Mouse (Mus musculus): Measurements from ENCODE around the gene Nans. TPM values are rescaled to one million over a fixed set of nuclear protein-coding genes. Genes with fewer than 3 reads are reported as not detected.
A peak's percentile ranks its signal among the peaks of the same experiment; 100 is the strongest.

Nans gene
- polyA plus RNA-seq (2015; fragmentation: Nextera tagmentation; extraction: Ambion mirVana), result 94.4 and 94.7 TPM in 2 replicates

GRCm38 (mm10) chr4:46489028-46489925 lies at the start of gene Nans:
Gene Nans, plus strand, starts transcription at chr4:46489248.
- WGBS, result under 1% methylated on average over 56 of the region's 58 CpGs
- Histone ChIP-seq H3K36me3 (peaks cover 22% of the 10 kb centered on the region), H3K27ac (peak within 1 kb of the TSS; percentile 85), H3K27me3 (no peaks in the 10 kb centered on the region), H3K4me1 (peaks cover 14% of the 10 kb centered on the region), H3K9me3 (no peaks in the 10 kb centered on the region), H3K9ac (peak within 1 kb of the TSS; percentile 76), H3K4me2 (peak within 1 kb of the TSS; percentile 61), H3K4me3 (peak within 1 kb of the TSS; percentile 86)
- peak; percentile 96 for ATAC-seq (ENCODE audit: insufficient number of reproducible peaks, low FRiP score, low TSS enrichment, low read depth)

DNA sequence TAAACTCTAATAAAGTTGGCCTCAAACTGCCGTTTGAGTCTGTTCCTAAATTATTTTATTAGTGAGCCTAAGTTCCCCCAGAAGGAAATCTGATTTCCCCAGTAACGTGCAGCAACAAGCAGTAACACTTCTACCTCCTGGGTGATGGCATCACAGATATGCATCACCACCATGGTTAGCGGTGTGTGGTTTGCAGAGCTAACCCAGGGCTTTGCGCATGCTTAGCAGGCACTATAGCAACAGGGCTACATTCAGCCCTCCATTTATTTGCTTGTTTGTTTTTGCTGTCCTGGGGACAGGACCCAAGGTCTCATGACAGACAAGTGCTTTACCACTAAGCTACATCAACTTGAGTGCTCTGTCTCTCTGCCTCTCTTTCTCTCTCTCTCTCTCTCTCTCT lies 46.5 kb upstream of the Nans start:
- no peak overlapping the region for H3K27ac ChIP-seq
- H3K9ac ChIP-seq, result no peak overlapping the region
- H3K9me3 ChIP-seq, result no peaks in the 10 kb centered on the region
- no peak overlapping the region for H3K4me3 ChIP-seq
- H3K4me1 ChIP-seq, result no peaks in the 10 kb centered on the region
- no peak for ATAC-seq (ENCODE audit: insufficient number of reproducible peaks, low FRiP score, low TSS enrichment, low read depth)
- no peak overlapping the region for H3K4me2 ChIP-seq
- no peaks in the 10 kb centered on the region for H3K36me3 ChIP-seq
- no peaks in the 10 kb centered on the region for H3K27me3 ChIP-seq
- 41% methylated on average over 4 of the region's 4 CpGs for WGBS

DNA sequence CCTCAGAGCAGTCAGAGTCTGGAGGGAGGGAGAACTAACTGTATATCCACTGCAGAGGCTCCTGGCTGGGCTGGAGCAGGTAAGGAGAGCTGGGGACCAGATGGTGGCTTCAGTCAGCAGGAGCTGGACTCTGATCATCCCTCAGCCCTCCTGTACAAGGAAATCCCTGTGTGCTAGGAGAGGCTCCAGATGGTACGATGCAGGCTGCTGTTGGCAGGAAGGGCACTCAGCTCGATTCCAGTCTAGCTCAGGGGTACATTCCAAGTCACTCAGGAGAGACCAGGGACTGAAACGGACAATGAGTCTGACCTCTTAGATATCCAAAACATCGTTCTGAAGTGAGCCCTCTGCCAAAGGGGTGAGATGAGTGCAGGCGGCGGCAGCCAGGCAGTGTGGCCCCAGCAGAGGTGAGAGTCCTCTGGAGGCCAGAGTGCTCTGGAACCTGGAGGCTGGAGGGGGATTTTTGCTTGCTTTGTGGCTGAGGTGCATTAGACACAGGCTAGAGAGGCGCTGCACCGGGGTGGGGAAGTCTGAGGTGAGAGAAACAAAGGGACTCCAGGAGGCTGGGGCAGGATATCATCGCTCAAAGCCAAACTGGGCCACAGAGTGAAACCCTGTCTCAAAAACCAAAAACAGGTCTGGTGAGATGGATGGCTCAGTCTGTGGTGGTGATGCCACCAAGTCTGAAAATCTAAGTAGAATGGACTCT lies 43.7 kb upstream of the Nans start:
- Histone ChIP-seq H3K4me3 (no peak overlapping the region), H3K4me2 (no peak overlapping the region), H3K36me3 (no peaks in the 10 kb centered on the region), H3K27ac (no peak overlapping the region), H3K4me1 (0 out of 2 replicates have a peak, but pooled peaks cover 3% of the 10 kb centered on the region), H3K9ac (no peak overlapping the region), H3K9me3 (no peaks in the 10 kb centered on the region), H3K27me3 (no peaks in the 10 kb centered on the region)
- no peak for ATAC-seq (ENCODE audit: insufficient number of reproducible peaks, low FRiP score, low TSS enrichment, low read depth)
- WGBS, result 46% methylated on average over 9 of the region's 9 CpGs

- Histone ChIP-seq H3K4me3 (no peak overlapping the region), H3K4me1 (peaks cover 3% of the 10 kb centered on the region; the same call in 1 of the 2 replicates), H3K9me3 (no peaks in the 10 kb centered on the region), H3K27me3 (no peaks in the 10 kb centered on the region), H3K27ac (no peak overlapping the region), H3K36me3 (no peaks in the 10 kb centered on the region), H3K9ac (no peak overlapping the region), H3K4me2 (no peak overlapping the region)
- ATAC-seq (ENCODE audit: insufficient number of reproducible peaks, low FRiP score, low TSS enrichment, low read depth), result no peak
- WGBS, result 33% methylated on average over 1 of the region's 1 CpGs
Observed at GRCm38 (mm10) chr4:46447461-46447860, 41.6 kb upstream of the Nans start.

GRCm38 (mm10) chr4:46448886-46449285 lies 40.2 kb upstream of the Nans start:
- H3K9me3 ChIP-seq, result no peaks in the 10 kb centered on the region
- WGBS, result 60% methylated on average over 6 of the region's 6 CpGs
- H3K27me3 ChIP-seq, result no peaks in the 10 kb centered on the region
- no peak overlapping the region for H3K27ac ChIP-seq
- no peak overlapping the region for H3K9ac ChIP-seq
- no peak overlapping the region for H3K4me3 ChIP-seq
- H3K4me1 ChIP-seq, result peaks cover 14% of the 10 kb centered on the region
- ATAC-seq (ENCODE audit: insufficient number of reproducible peaks, low FRiP score, low TSS enrichment, low read depth), result no peak
- no peaks in the 10 kb centered on the region for H3K36me3 ChIP-seq
- no peak overlapping the region for H3K4me2 ChIP-seq

DNA sequence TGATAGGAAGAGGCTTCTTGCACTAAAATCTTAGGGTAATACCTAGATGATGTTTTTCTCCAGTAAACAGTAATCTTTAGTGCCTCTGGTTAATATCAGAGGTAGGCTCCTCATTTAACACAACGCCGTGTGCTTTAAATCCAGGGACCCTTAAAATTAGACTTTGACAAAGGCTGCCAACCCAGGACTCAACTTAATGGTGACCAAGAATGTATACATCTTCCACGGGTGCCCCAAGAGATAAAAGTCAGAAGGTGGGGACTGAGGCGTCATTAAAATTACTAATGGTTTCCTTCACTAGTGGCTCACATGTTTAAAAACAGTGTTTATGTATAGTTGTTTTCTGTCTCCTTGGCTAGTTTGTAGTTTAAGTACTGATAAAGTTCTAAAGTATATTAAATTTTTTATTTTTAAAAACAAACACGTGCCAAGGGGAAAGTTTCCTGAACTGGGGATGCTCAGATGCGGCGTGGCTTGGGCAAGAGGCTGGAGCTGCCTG lies 39.0 kb upstream of the Nans start:
- 22% methylated on average over 7 of the region's 7 CpGs for WGBS
- Histone ChIP-seq H3K27ac (peak overlapping the region; percentile 99), H3K4me1 (peaks cover 20% of the 10 kb centered on the region), H3K36me3 (no peaks in the 10 kb centered on the region), H3K27me3 (no peaks in the 10 kb centered on the region), H3K9me3 (no peaks in the 10 kb centered on the region), H3K4me2 (peak overlapping the region; percentile 74), H3K9ac (peak overlapping the region; percentile 95), H3K4me3 (peak overlapping the region; percentile 86)
- ATAC-seq (ENCODE audit: insufficient number of reproducible peaks, low FRiP score, low TSS enrichment, low read depth), result no peak

DNA sequence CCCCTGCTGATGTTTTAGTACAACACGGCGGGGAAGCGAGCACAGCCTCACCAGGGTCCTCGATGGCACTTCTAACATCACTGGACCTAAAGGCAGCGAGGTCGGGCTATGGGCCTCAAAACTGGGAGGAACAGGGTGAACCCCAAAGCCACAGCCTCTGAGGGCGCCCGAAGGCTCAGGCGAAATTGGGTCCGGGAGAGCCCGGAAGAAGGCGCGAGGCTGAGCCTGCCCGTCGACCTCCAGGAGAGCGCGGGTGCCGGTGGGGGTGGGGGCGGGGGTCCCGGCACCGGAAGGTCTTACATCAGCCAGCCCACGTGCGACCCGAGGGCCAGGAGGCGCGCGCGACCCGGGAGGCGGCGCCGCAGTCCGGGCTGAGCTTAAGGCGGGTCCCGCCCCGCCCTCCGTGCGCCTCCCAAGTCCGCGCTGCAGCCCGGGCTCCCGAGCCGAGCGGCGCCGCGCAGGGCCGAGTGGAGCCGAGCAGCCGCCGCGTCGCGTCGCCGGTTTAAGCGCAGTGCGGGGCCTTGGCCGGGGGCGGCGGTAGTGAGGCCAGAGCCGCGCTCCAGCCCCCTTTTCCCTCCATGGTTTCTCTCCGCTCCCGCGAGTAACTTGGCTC lies 38.4 kb upstream of the Nans start, which contains the start of gene Anp32b:
Gene Anp32b (plus strand): TSS at position 384 of the 613 bp plus-strand sequence.
- peaks cover 25% of the 10 kb centered on the region for H3K4me1 ChIP-seq
- H3K4me3 ChIP-seq, result peak within 1 kb of the TSS; percentile 86
- whole genome bisulfite sequencing, result under 1% methylated on average over 59 of the region's 66 CpGs
- peak within 1 kb of the TSS; percentile 99 for H3K27ac ChIP-seq
- H3K27me3 ChIP-seq, result no peaks in the 10 kb centered on the region
- no peaks in the 10 kb centered on the region for H3K9me3 ChIP-seq
- H3K4me2 ChIP-seq, result peak within 1 kb of the TSS; percentile 81
- peak within 1 kb of the TSS; percentile 95 for H3K9ac ChIP-seq
- ATAC-seq (ENCODE audit: insufficient number of reproducible peaks, low FRiP score, low TSS enrichment, low read depth), result peak; percentile 94
- H3K36me3 ChIP-seq, result no peaks in the 10 kb centered on the region

DNA sequence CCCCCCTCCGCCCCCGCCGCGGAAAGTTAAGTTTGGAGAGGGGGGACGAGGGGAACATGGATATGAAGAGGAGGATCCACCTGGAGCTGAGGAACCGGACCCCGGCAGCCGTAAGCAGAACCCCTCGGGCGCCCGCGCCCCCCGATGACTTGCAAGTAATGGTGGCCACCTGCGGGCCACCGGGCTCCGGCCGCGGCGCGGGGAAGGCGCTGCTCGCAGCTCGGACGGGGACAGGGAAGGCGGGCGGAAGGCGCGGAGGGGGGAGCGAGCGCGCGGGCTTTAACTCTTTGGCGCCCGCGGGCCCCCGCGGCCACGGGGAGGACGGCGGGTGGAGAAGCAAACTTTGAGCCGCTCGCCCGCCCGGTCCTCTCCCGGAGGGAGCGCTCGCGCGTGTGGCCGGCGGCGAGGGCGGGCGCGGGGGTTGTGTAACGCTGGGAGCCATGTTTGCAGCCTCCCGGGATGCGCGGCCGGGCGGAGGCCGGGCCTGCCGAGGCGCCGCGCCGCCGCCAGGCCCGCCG lies 37.7 kb upstream of the Nans start:
- peak overlapping the region; percentile 95 for H3K9ac ChIP-seq
- ATAC-seq (ENCODE audit: insufficient number of reproducible peaks, low FRiP score, low TSS enrichment, low read depth), result peak; percentile 21
- under 1% methylated on average over 63 of the region's 70 CpGs for WGBS
- H3K4me1 ChIP-seq, result peaks cover 26% of the 10 kb centered on the region
- H3K27me3 ChIP-seq, result no peaks in the 10 kb centered on the region
- H3K4me3 ChIP-seq, result peak overlapping the region; percentile 86
- no peaks in the 10 kb centered on the region for H3K36me3 ChIP-seq
- no peaks in the 10 kb centered on the region for H3K9me3 ChIP-seq
- peak overlapping the region; percentile 81 for H3K4me2 ChIP-seq
- peak overlapping the region; percentile 99 for H3K27ac ChIP-seq

- Histone ChIP-seq H3K27ac (peak overlapping the region; percentile 99), H3K27me3 (no peaks in the 10 kb centered on the region), H3K9ac (peak overlapping the region; percentile 95), H3K9me3 (no peaks in the 10 kb centered on the region), H3K4me1 (peaks cover 30% of the 10 kb centered on the region), H3K4me3 (peak overlapping the region; percentile 86), H3K36me3 (no peaks in the 10 kb centered on the region), H3K4me2 (peak overlapping the region; percentile 81)
- under 1% methylated on average over 86 of the region's 111 CpGs for WGBS
- ATAC-seq (ENCODE audit: insufficient number of reproducible peaks, low FRiP score, low TSS enrichment, low read depth), result peak; percentile 21; the same call in 1 of the 2 replicates
Observed at GRCm38 (mm10) chr4:46451758-46452480, 37.1 kb upstream of the Nans start.

GRCm38 (mm10) chr4:46452481-46452850 lies 36.6 kb upstream of the Nans start:
- peak overlapping the region; percentile 99 for H3K27ac ChIP-seq
- peak overlapping the region; percentile 95 for H3K9ac ChIP-seq
- ATAC-seq (ENCODE audit: insufficient number of reproducible peaks, low FRiP score, low TSS enrichment, low read depth), result peak; percentile 13; the same call in 1 of the 2 replicates
- no peaks in the 10 kb centered on the region for H3K9me3 ChIP-seq
- under 1% methylated on average over 19 of the region's 19 CpGs for WGBS
- peak overlapping the region; percentile 86 for H3K4me3 ChIP-seq
- no peaks in the 10 kb centered on the region for H3K36me3 ChIP-seq
- H3K4me1 ChIP-seq, result peaks cover 33% of the 10 kb centered on the region
- no peaks in the 10 kb centered on the region for H3K27me3 ChIP-seq
- H3K4me2 ChIP-seq, result peak overlapping the region; percentile 81

Data from limb, embryonic 15.5 days (tissue).